25 mouse cellular contexts compared by ENCODE assay signal in genomic region chr12:87196310-87196709, GRCm38 (mm10). TPM values are rescaled to one million over a fixed set of nuclear protein-coding genes. Genes with fewer than 3 reads are reported as not detected.
DNase-seq lines count a peak whose midpoint lies in the region; ATAC-seq and TF ChIP-seq lines count a peak whose summit lies in the region.
"Had no signal": no experiment of that assay in that cellular context is flagged by ENCODE, and none has a peak within 500 bp of the region (broad histone marks: within the 10 kb centered on the region; RNA-seq: fewer than 3 reads in every experiment).

No protein-coding gene starts in this region.

- dilution Hi-C loops in CH12.LX (cut with MboI; ENCODE audit: extremely low pct_ligation_motif_present, extremely low pct_unique_long_range_greater_than_20kb, low sequenced_read_pairs), result no loop called here

- H3K4me1 ChIP-seq in CH12.LX (ENCODE audit: control insufficient read depth in 1 of 2, insufficient read depth in 2 of 2) (peaks cover 11 to 39% of the 10 kb centered on the region in 2 experiments; a peak in 3 of 4 replicates), MEL (ENCODE audit: control insufficient read depth in 1 of 2, insufficient read depth in 2 of 2, low read length in 2 of 2) (peaks cover 10 to 26% of the 10 kb centered on the region in 2 experiments)
- peaks cover 8% of the 10 kb centered on the region; the same call in 1 of the 2 replicates for H3K4me1 ChIP-seq in forebrain, embryonic 11.5 days (replicated peaks; ENCODE audit: control insufficient read depth, insufficient read depth, low read length)

- TF ChIP-seq EP300 in CH12.LX (IDR thresholded peaks at IDR 0.05; ENCODE audit: low read length), result peak; percentile 97
- TF ChIP-seq EP300 in MEL (IDR thresholded peaks at IDR 0.05; ENCODE audit: low read depth in 1 of 2, low read length in 2 of 2), result no peak

- H3K4me2 ChIP-seq in CH12.LX (ENCODE audit: insufficient read depth, low read depth, poor library complexity, severe bottlenecking), result peak overlapping the region; percentile 98
- no peak overlapping the region for H3K4me2 ChIP-seq in forebrain, embryonic 11.5 days (ENCODE audit: low read depth, low read length, severe bottlenecking)

- peak overlapping the region; percentile 98 for H3K27ac ChIP-seq in CH12.LX (ENCODE audit: insufficient read depth, low read depth)
- H3K27ac ChIP-seq in MEL (ENCODE audit: control insufficient read depth, low read depth, low read length), result no peak overlapping the region
- H3K27ac ChIP-seq in forebrain, embryonic 11.5 days (ENCODE audit: low read depth, low read length), result no peak overlapping the region

- H3K4me3 ChIP-seq in CH12.LX (replicated peaks in 1 of 3; ENCODE audit: low read depth in 2 of 3, low read length in 2 of 3, poor library complexity in 1 of 3) (peak overlapping the region; percentile 46 to 99 (median 96)), MEL (ENCODE audit: control insufficient read depth in 1 of 2, insufficient read depth in 1 of 2, low read depth in 2 of 2, low read length in 2 of 2) (no peak overlapping the region)
- H3K4me3 ChIP-seq in forebrain, embryonic 11.5 days (ENCODE audit: low read depth, low read length), result no peak overlapping the region

- peak overlapping the region; percentile 98; the same call in 1 of the 2 replicates for H3K9ac ChIP-seq in CH12.LX (ENCODE audit: insufficient read depth, low read depth)
- no peak overlapping the region for H3K9ac ChIP-seq in MEL (ENCODE audit: control insufficient read depth, low read depth, low read length, poor library complexity, severe bottlenecking)
- H3K9ac ChIP-seq in forebrain, embryonic 11.5 days (ENCODE audit: low read length), result no peak overlapping the region

- H3K27me3 ChIP-seq in CH12.LX (replicated peaks) (no peaks in the 10 kb centered on the region), MEL (ENCODE audit: control insufficient read depth in 1 of 2, insufficient read depth in 2 of 2, low read length in 2 of 2) (no peaks in the 10 kb centered on the region)
- H3K27me3 ChIP-seq in splenic B cell, adult 2 months (ENCODE audit: control insufficient read depth, insufficient read depth, low read length, poor library complexity, severe bottlenecking), result no peaks in the 10 kb centered on the region
- H3K27me3 ChIP-seq in forebrain, embryonic 11.5 days (ENCODE audit: control insufficient read depth, insufficient read depth, low read length), result no peaks in the 10 kb centered on the region
- H3K27me3 ChIP-seq: Patski had no signal

- H3K79me2 ChIP-seq in CH12.LX (replicated peaks; ENCODE audit: control insufficient read depth, extremely low read depth, insufficient read depth, poor library complexity, severe bottlenecking), result peaks cover 59% of the 10 kb centered on the region
- H3K79me2 ChIP-seq in MEL (ENCODE audit: control insufficient read depth, insufficient read depth, low read length, poor library complexity), result peaks cover 17% of the 10 kb centered on the region

- TF ChIP-seq POLR2A in CH12.LX (IDR thresholded peaks at IDR 0.05; ENCODE audit: low read depth, low read length), result peak; percentile 48; the same call in 1 of the 2 replicates
- no peak for TF ChIP-seq POLR2A in MEL (IDR thresholded peaks at IDR 0.05; ENCODE audit: control insufficient read depth in 1 of 2, insufficient read depth in 1 of 2, low read depth in 1 of 2, low read length in 2 of 2, poor library complexity in 1 of 2)

- TF ChIP-seq RAD21 in CH12.LX (IDR thresholded peaks at IDR 0.05; ENCODE audit: low read depth, low read length), result no peak; the same call in 1 of the 2 replicates
- no peak for TF ChIP-seq RAD21 in MEL (IDR thresholded peaks at IDR 0.05; ENCODE audit: low read depth, low read length)

- ATAC-seq in forebrain, embryonic 11.5 days (replicated peaks; ENCODE audit: low FRiP score), result no peak
- no peak for ATAC-seq in granulocyte monocyte progenitor cell, adult 5-6 weeks (replicated peaks; ENCODE audit: poor library complexity, severe bottlenecking)
- ATAC-seq: activated CD4-positive, CD25-positive, alpha-beta regulatory T cell, adult 4 months; CD4-positive, CD25-positive, alpha-beta regulatory T cell, adult 4 months; Patski had no signal

- H3K36me3 ChIP-seq in CH12.LX (replicated peaks in 1 of 2; ENCODE audit: control insufficient read depth in 1 of 2, insufficient read depth in 1 of 2, low read length in 1 of 2), result peaks cover 0 to 10% of the 10 kb centered on the region in 2 experiments
- peaks cover 0 to 29% of the 10 kb centered on the region in 2 experiments; a peak in 2 of 4 replicates for H3K36me3 ChIP-seq in MEL (ENCODE audit: control insufficient read depth in 1 of 2, insufficient read depth in 2 of 2, low read length in 2 of 2)
- no peaks in the 10 kb centered on the region for H3K36me3 ChIP-seq in splenic B cell, adult 2 months (ENCODE audit: control insufficient read depth, insufficient read depth, low read length, poor library complexity, severe bottlenecking)
- H3K36me3 ChIP-seq in forebrain, embryonic 11.5 days (ENCODE audit: control insufficient read depth, insufficient read depth, low read length), result no peaks in the 10 kb centered on the region

- no peak for TF ChIP-seq CTCF in CH12.LX (conservative IDR thresholded peaks at IDR 0.05 in 1 of 2, IDR thresholded peaks at IDR 0.05 in 1 of 2; ENCODE audit: low read depth in 2 of 2, low read length in 2 of 2)
- no peak for TF ChIP-seq CTCF in MEL (IDR thresholded peaks at IDR 0.05 in 2 of 3, conservative IDR thresholded peaks at IDR 0.05 in 1 of 3; ENCODE audit: control insufficient read depth in 1 of 3, insufficient read depth in 1 of 3, low read depth in 2 of 3, low read length in 3 of 3, poor library complexity in 1 of 3, severe bottlenecking in 1 of 3)

- DNase-seq in A20 (ENCODE audit: low read depth, low spot score) (peak; percentile 55), CH12.LX (ENCODE audit: extremely low read depth) (peak; percentile 82), MEL (ENCODE audit: low read depth, low spot score) (no peak)
- DNase-seq in splenic B cell, adult 2 months (ENCODE audit: low read depth, low spot score), result peak; percentile 25
- no peak for DNase-seq in Muller cell, postnatal 12 days (ENCODE audit: inconsistent ontology term)
- DNase-seq in forebrain, embryonic 11.5 days (ENCODE audit: low spot score), result no peak
- DNase-seq in kidney, adult 11 months, result no peak
- DNase-seq: adrenal gland, adult 2 months; adrenal gland, adult 8-10 months; adrenal gland, postnatal 10 days; adrenal gland, postnatal 14 days; adrenal gland, postnatal 25 days; adrenal gland, postnatal 36 days; B cell, adult 2 months; cerebellum, adult 11 months; cerebellum, adult 11-12 months; cerebellum, adult 18-20 months; cerebellum, adult 2 months; cerebellum, adult 8-10 months; cerebellum, adult 9-10 months had no signal

- H3K9me3 ChIP-seq in CH12.LX (replicated peaks; ENCODE audit: low read length), result no peaks in the 10 kb centered on the region
- no peaks in the 10 kb centered on the region for H3K9me3 ChIP-seq in MEL (replicated peaks; ENCODE audit: insufficient read depth, low read length)
- no peaks in the 10 kb centered on the region for H3K9me3 ChIP-seq in forebrain, embryonic 11.5 days (ENCODE audit: control insufficient read depth, low read length)
- H3K9me3 ChIP-seq: G1E had no signal

- in situ Hi-C loops in CH12.LX (cut with MboI; ENCODE audit: low pct_ligation_motif_present, low pct_unique_long_range_greater_than_20kb, low sequenced_read_pairs), result no loop called here

RNA-seq across cellular contexts. Expression of gene Samd15, which starts 3.2 kb away (rescaled TPM):
- total RNA-seq in CH12.LX (2012; rRNA removed), result 0.97 and 1.1 TPM in 2 replicates
- total RNA-seq in CH12.LX (2014; rRNA removed), result 0.28 and 1.8 TPM in 2 replicates
- polyA plus RNA-seq in CH12.LX (2012; ENCODE audit: insufficient read length, low read depth), result 2.8 and 3.9 TPM in 2 replicates
- 0.20 and 0.62 TPM in 2 replicates for total RNA-seq in MEL (2012; rRNA removed)
- polyA plus RNA-seq in MEL (2012; ENCODE audit: insufficient read depth in 1 of 2, insufficient read length in 2 of 2, low read depth in 1 of 2, low replicate concordance in 2 of 2, missing spikeins in 1 of 2), result 10 to 100 TPM in 1 of 2 experiments, not detected in 1; 24.0 TPM
- polyA plus RNA-seq in forebrain, embryonic 11.5 days (2014; fragmentation: Nextera tagmentation; extraction: Ambion mirVana), result 1.4 and 1.6 TPM in 2 replicates
- total RNA-seq in granulocyte monocyte progenitor cell, adult 5-6 weeks (2014; fragmentation: Nextera tagmentation), result 3.2 TPM in 1 of 2 replicates, not detected in the other
- total RNA-seq in granulocyte monocyte progenitor cell, adult 5-6 weeks (2017), result not detected in 2 replicates
- polyA plus RNA-seq: G1E had no signal

RNA-seq across cellular contexts. Expression of gene Tmed8, which starts 3.9 kb away (rescaled TPM):
- 27.3 and 29.1 TPM in 2 replicates for total RNA-seq in CH12.LX (2012; rRNA removed)
- 27.9 and 29.3 TPM in 2 replicates for total RNA-seq in CH12.LX (2014; rRNA removed)
- polyA plus RNA-seq in CH12.LX (2012; ENCODE audit: insufficient read length, low read depth), result 29.4 and 34.8 TPM in 2 replicates
- total RNA-seq in MEL (2012; rRNA removed), result 4.7 and 5.0 TPM in 2 replicates
- polyA plus RNA-seq in MEL (2012; ENCODE audit: insufficient read depth in 1 of 2, insufficient read length in 2 of 2, low read depth in 1 of 2, low replicate concordance in 2 of 2, missing spikeins in 1 of 2), result 1 to 10 TPM in 1 of 2 experiments, not detected in 1; 6.9 TPM
- polyA plus RNA-seq in forebrain, embryonic 11.5 days (2014; fragmentation: Nextera tagmentation; extraction: Ambion mirVana), result 4.9 and 5.1 TPM in 2 replicates
- total RNA-seq in granulocyte monocyte progenitor cell, adult 5-6 weeks (2014; fragmentation: Nextera tagmentation), result 9.6 and 9.8 TPM in 2 replicates
- 5.4 and 8.0 TPM in 2 replicates for total RNA-seq in granulocyte monocyte progenitor cell, adult 5-6 weeks (2017)

RNA-seq across cellular contexts. Expression of gene Noxred1, which starts 42.2 kb away (rescaled TPM):
- 5.1 and 5.2 TPM in 2 replicates for total RNA-seq in CH12.LX (2012; rRNA removed)
- total RNA-seq in CH12.LX (2014; rRNA removed), result 6.9 and 8.0 TPM in 2 replicates
- polyA plus RNA-seq in CH12.LX (2012; ENCODE audit: insufficient read length, low read depth), result 10.0 and 10.4 TPM in 2 replicates
- total RNA-seq in MEL (2012; rRNA removed), result 0.19 and 0.23 TPM in 2 replicates
- polyA plus RNA-seq in MEL (2012; ENCODE audit: insufficient read depth in 1 of 2, insufficient read length in 2 of 2, low read depth in 1 of 2, low replicate concordance in 2 of 2, missing spikeins in 1 of 2), result under 1 TPM in 1 of 2 experiments, not detected in 1; 0.17 TPM
- 1.1 and 1.6 TPM in 2 replicates for polyA plus RNA-seq in forebrain, embryonic 11.5 days (2014; fragmentation: Nextera tagmentation; extraction: Ambion mirVana)
- total RNA-seq in granulocyte monocyte progenitor cell, adult 5-6 weeks (2014; fragmentation: Nextera tagmentation), result 1.8 TPM in 1 of 2 replicates, not detected in the other
- not detected in 2 replicates for total RNA-seq in granulocyte monocyte progenitor cell, adult 5-6 weeks (2017)
- polyA plus RNA-seq: adrenal gland, adult 2 months; G1E had no signal

RNA-seq across cellular contexts. Expression of gene Pomt2, which starts 48.5 kb away (rescaled TPM):
- 12.4 and 12.8 TPM in 2 replicates for total RNA-seq in CH12.LX (2012; rRNA removed)
- 11.7 and 12.0 TPM in 2 replicates for total RNA-seq in CH12.LX (2014; rRNA removed)
- polyA plus RNA-seq in CH12.LX (2012; ENCODE audit: insufficient read length, low read depth), result 10.5 and 11.6 TPM in 2 replicates
- total RNA-seq in MEL (2012; rRNA removed), result 10.2 and 11.1 TPM in 2 replicates
- polyA plus RNA-seq in MEL (2012; ENCODE audit: insufficient read depth in 1 of 2, insufficient read length in 2 of 2, low read depth in 1 of 2, low replicate concordance in 2 of 2, missing spikeins in 1 of 2), result 10 to 100 TPM in 1 of 2 experiments, not detected in 1; 12.9 TPM
- 18.6 and 18.8 TPM in 2 replicates for polyA plus RNA-seq in forebrain, embryonic 11.5 days (2014; fragmentation: Nextera tagmentation; extraction: Ambion mirVana)
- total RNA-seq in granulocyte monocyte progenitor cell, adult 5-6 weeks (2014; fragmentation: Nextera tagmentation), result 8.8 and 11.8 TPM in 2 replicates
- 7.9 and 9.8 TPM in 2 replicates for total RNA-seq in granulocyte monocyte progenitor cell, adult 5-6 weeks (2017)

RNA-seq across cellular contexts. Expression of gene Gstz1, which starts 49.3 kb away (rescaled TPM):
- total RNA-seq in CH12.LX (2012; rRNA removed) (16.7 and 22.3 TPM in 2 replicates), CH12.LX (2014; rRNA removed) (26.8 and 27.5 TPM in 2 replicates), MEL (2012; rRNA removed) (16.3 and 18.0 TPM in 2 replicates)
- polyA plus RNA-seq in CH12.LX (2012; ENCODE audit: insufficient read length, low read depth) (19.7 and 20.5 TPM in 2 replicates), MEL (2012; ENCODE audit: insufficient read depth in 1 of 2, insufficient read length in 2 of 2, low read depth in 1 of 2, low replicate concordance in 2 of 2, missing spikeins in 1 of 2) (10 to 100 TPM in 1 of 2 experiments, not detected in 1; 33.3 TPM)
- polyA plus RNA-seq in forebrain, embryonic 11.5 days (2014; fragmentation: Nextera tagmentation; extraction: Ambion mirVana), result 29.7 and 34.0 TPM in 2 replicates
- total RNA-seq in granulocyte monocyte progenitor cell, adult 5-6 weeks (2014; fragmentation: Nextera tagmentation), result 34.2 and 45.7 TPM in 2 replicates
- total RNA-seq in granulocyte monocyte progenitor cell, adult 5-6 weeks (2017), result 22.3 and 28.8 TPM in 2 replicates

Comparison
In these comparisons a context has a peak if more than half of its experiments do, and no peak if none do; other contexts are left out.
1. DNase-seq: peak in A20 (single experiment), CH12.LX (single experiment) and splenic B cell, adult 2 months (single experiment); none in MEL (single experiment), Muller cell, postnatal 12 days (single experiment), forebrain, embryonic 11.5 days (single experiment) and kidney, adult 11 months (single experiment).
2. H3K4me3 ChIP-seq: peak in CH12.LX (3 of 3); none in MEL (0 of 2) and forebrain, embryonic 11.5 days (single experiment).